22 mouse cellular contexts compared by ENCODE assay signal in genomic region chr8:106232751-106233150, GRCm38 (mm10). TPM values are rescaled to one million over a fixed set of nuclear protein-coding genes. Genes with fewer than 3 reads are reported as not detected.
DNase-seq lines count a peak whose midpoint lies in the region; ATAC-seq and TF ChIP-seq lines count a peak whose summit lies in the region.
"Had no signal": no experiment of that assay in that cellular context is flagged by ENCODE, and none has a peak within 500 bp of the region (broad histone marks: within the 10 kb centered on the region; RNA-seq: fewer than 3 reads in every experiment).

No protein-coding gene starts in this region.

- H3K9ac ChIP-seq in hindbrain, embryonic 12.5 days, result no peak overlapping the region
- H3K9ac ChIP-seq: embryonic facial prominence, embryonic 15.5 days; heart, embryonic 12.5 days had no signal

- TF ChIP-seq CTCF in layer of hippocampus, adult 2 months (conservative IDR thresholded peaks at IDR 0.05), result peak; percentile 22

- no peak for ATAC-seq in CD4-positive, CD25-positive, alpha-beta regulatory T cell, adult 4 months
- ATAC-seq in hindbrain, embryonic 12.5 days (ENCODE audit: low FRiP score), result no peak
- ATAC-seq: activated CD4-positive, CD25-positive, alpha-beta regulatory T cell, adult 4 months; forebrain, embryonic 14.5 days; hindbrain, embryonic 16.5 days; Patski had no signal

- 76% methylated on average over 3 of the region's 3 CpGs for WGBS in hindbrain, embryonic 12.5 days

- H3K4me3 ChIP-seq in layer of hippocampus, adult 2 months, result no peak overlapping the region
- H3K4me3 ChIP-seq in hindbrain, embryonic 12.5 days, result no peak overlapping the region
- H3K4me3 ChIP-seq: embryonic facial prominence, embryonic 15.5 days; erythroblast, embryonic 14.5 days; forebrain, embryonic 10.5 days; gastrocnemius, adult 2 months; heart, embryonic 12.5 days had no signal

- no peak overlapping the region for H3K27ac ChIP-seq in layer of hippocampus, adult 2 months
- no peak overlapping the region for H3K27ac ChIP-seq in hindbrain, embryonic 12.5 days
- H3K27ac ChIP-seq: embryonic facial prominence, embryonic 15.5 days; forebrain, embryonic 10.5 days; gastrocnemius, adult 2 months had no signal

- no peaks in the 10 kb centered on the region for H3K9me3 ChIP-seq in hindbrain, embryonic 12.5 days (replicated peaks)
- H3K9me3 ChIP-seq: embryonic facial prominence, embryonic 15.5 days; forebrain, embryonic 10.5 days; heart, embryonic 12.5 days had no signal

- H3K36me3 ChIP-seq in hindbrain, embryonic 12.5 days, result peaks cover 62% of the 10 kb centered on the region

- H3K4me1 ChIP-seq in hindbrain, embryonic 12.5 days, result no peaks in the 10 kb centered on the region
- H3K4me1 ChIP-seq: embryonic facial prominence, embryonic 15.5 days; forebrain, embryonic 10.5 days; heart, embryonic 12.5 days had no signal

- no peak overlapping the region for H3K4me2 ChIP-seq in hindbrain, embryonic 12.5 days (replicated peaks)
- H3K4me2 ChIP-seq: embryonic facial prominence, embryonic 15.5 days; heart, embryonic 12.5 days had no signal

- peak; percentile 21 for DNase-seq in CD4-positive, CD25-positive, alpha-beta regulatory T cell, adult 2 months (ENCODE audit: low read depth, low spot score)
- DNase-seq in layer of hippocampus, adult 2 months (ENCODE audit: low spot score in 2 of 2), result no peak
- DNase-seq in layer of hippocampus, postnatal 10 days (ENCODE audit: low spot score in 2 of 2), result no peak
- DNase-seq in 416B (ENCODE audit: low read depth), result peak; percentile 38
- peak; percentile 44 for DNase-seq in induced T-regulatory cell, adult 2 months (ENCODE audit: low read depth)
- DNase-seq in cerebellum, postnatal 25 days, result no peak
- DNase-seq: adrenal gland, postnatal 25 days; cerebellum, adult 2 months; cerebellum, postnatal 10 days; embryo, embryonic 11 days; gastrocnemius, adult 2 months; gastrocnemius, postnatal 25 days had no signal

- H3K27me3 ChIP-seq in hindbrain, embryonic 12.5 days, result no peaks in the 10 kb centered on the region
- H3K27me3 ChIP-seq: embryonic facial prominence, embryonic 15.5 days; heart, embryonic 12.5 days; Patski had no signal

RNA-seq across cellular contexts. Expression of gene Prmt7, which starts 22.0 kb away (rescaled TPM):
- polyA plus RNA-seq in CD4-positive, CD25-positive, alpha-beta regulatory T cell, adult 4 months (2017; shearing (Covaris generic)), result 10 to 100 TPM; 31.5 to 46.0 TPM
- total RNA-seq in layer of hippocampus, adult 2 months (2021), result 10 to 100 TPM; 34.2 to 38.2 TPM
- total RNA-seq in layer of hippocampus, postnatal 10 days (2021), result 10 to 100 TPM; 40.3 to 44.7 TPM
- 50.9 and 53.0 TPM in 2 replicates for polyA plus RNA-seq in hindbrain, embryonic 12.5 days (2016; fragmentation: Nextera tagmentation; extraction: Ambion mirVana)

RNA-seq across cellular contexts. Expression of gene Slc7a6os, which starts 22.0 kb away (rescaled TPM):
- polyA plus RNA-seq in CD4-positive, CD25-positive, alpha-beta regulatory T cell, adult 4 months (2017; shearing (Covaris generic)), result 10 to 100 TPM; 24.6 to 28.9 TPM
- total RNA-seq in layer of hippocampus, adult 2 months (2021), result 10 to 100 TPM; 25.8 to 30.4 TPM
- 10 to 100 TPM; 30.4 to 32.3 TPM for total RNA-seq in layer of hippocampus, postnatal 10 days (2021)
- polyA plus RNA-seq in hindbrain, embryonic 12.5 days (2016; fragmentation: Nextera tagmentation; extraction: Ambion mirVana), result 37.2 and 38.5 TPM in 2 replicates

Comparison
In these comparisons a context has a peak if more than half of its experiments do, and no peak if none do; other contexts are left out.
1. DNase-seq: peak in CD4-positive, CD25-positive, alpha-beta regulatory T cell, adult 2 months (single experiment), 416B (single experiment) and induced T-regulatory cell, adult 2 months (single experiment); none in layer of hippocampus, adult 2 months (0 of 2), layer of hippocampus, postnatal 10 days (0 of 2) and cerebellum, postnatal 25 days (0 of 2).